Mouse (Mus musculus) cerebellum, adult (tissue): Measurements from ENCODE around the gene Hist1h3e.
"Not testable (repeated sequence)": the region's sequence is repeated elsewhere in the genome, so short reads cannot be mapped to it uniquely, and the experiment has no call there.

Experiments
- ATAC-seq: cut with Nextera tagmentation; 2 replicates; pipeline ENCODE4 v1.9.2; 2017; ENCODE audit warnings: mild to moderate bottlenecking, moderate library complexity, mixed read lengths; ENCODE audit not compliant: insufficient number of reproducible peaks, low FRiP score, low TSS enrichment

Gene Hist1h3e

DNA sequence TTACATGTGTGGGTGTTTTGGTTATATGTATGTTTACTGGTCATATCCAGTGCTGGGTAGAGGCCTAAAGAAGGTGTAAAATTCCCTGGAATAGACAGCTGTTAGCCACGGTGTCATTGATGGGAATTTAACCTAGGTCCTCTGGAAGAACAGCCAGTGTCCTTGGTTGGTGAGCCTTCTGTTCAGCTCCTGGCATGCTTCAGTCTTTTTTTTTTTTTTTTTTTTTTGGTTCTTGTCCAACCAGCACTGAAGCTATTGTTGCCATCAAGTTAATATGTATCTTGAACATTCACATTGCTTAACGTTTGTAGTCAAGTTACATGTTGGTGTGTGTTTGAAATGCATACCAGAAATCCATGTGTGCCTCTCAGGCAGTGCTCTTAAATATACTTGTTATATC lies 2.3 kb upstream of the Hist1h3e start:
- no peak for ATAC-seq

DNA sequence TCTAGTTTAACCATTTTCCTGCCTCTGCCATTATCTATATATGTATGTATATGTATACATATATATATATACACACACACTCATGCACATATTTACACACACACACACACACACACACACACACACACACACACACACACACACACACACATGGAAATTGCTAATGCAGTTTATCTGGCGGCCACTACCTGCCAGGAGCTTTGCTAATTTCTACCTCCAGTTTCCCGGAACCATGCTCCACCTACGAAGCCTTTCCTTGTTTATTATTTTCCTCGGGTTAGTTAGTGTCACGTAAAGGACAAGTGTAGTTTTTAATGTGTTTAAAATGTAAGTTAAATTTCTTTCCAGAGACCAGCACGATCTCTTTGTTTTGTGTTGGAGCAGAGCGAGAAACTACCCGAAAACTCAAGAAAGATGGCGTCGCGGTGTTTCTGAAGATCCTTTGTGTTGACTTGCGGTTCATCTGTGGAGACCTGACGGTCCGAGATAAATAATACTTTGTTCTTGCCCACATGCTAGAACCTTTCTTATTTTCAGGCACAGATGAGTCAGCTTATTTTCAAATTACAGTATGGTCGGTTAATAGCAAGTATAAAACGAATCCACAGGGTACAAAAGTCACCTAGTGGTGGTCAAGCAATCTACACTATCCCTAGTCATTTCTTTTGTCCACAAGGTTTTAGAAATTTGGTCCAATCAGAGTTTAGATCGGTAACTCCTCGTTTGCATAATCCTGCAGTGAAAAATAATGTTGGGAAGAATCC lies 712 bp upstream of the Hist1h3e start:
- ATAC-seq, result peak; percentile 71

DNA sequence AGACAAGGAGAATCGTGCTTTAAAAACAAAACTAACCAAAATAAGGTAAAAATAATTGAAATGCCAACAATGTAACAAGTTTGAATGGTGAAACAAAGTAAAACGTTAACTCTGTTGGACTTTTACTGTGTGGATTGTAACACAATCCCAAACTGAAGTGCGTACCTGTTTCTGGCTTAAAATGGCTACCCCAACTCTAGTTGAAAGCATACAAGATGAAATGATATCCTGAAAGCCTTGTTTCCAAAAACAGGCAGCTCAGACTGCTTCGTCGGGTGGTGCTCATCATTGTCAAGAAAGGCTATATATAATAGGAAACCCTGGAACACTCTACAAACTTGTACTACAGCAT lies 662 bp downstream of the Hist1h3e start:
- ATAC-seq, result not testable (repeated sequence)

DNA sequence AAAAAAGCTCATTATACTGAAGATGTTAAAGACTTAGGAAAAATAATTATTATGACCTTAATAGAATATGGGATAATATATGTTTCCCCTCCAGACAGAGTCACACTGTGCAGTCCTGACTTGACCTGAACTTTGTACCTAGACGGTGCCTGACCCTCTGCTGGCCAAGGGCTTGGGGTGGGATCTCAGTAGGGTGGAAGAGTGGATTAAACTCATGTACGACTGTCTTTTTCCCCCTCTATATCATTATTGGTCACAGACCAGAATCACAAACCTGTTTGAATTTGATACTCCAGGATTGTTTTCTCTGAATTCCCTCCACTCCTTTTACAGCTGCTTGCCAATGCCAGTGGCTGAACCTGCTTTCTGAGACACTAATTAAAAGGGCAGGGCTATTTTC lies 1.5 kb downstream of the Hist1h3e start:
- not testable (repeated sequence) for ATAC-seq

DNA sequence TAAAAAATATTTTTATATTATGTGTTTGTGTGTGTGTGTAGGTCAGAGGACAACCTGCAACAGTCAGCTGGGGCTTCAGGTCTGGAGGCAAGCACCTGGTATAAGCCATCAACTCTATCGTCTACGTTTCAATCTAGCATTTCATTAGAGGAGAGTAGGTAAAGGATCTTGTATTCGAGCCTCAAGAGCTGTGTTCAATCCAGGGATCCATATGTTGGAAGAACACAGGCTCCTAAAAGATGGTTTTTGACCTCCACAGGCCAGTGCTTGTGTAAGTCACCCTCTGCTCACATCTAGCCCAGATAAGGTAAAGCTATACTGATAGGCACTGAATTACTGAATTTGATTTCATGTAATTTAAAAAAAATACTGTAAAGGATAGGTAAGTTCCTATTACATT lies 5.3 kb downstream of the Hist1h3e start:
- no peak for ATAC-seq

DNA sequence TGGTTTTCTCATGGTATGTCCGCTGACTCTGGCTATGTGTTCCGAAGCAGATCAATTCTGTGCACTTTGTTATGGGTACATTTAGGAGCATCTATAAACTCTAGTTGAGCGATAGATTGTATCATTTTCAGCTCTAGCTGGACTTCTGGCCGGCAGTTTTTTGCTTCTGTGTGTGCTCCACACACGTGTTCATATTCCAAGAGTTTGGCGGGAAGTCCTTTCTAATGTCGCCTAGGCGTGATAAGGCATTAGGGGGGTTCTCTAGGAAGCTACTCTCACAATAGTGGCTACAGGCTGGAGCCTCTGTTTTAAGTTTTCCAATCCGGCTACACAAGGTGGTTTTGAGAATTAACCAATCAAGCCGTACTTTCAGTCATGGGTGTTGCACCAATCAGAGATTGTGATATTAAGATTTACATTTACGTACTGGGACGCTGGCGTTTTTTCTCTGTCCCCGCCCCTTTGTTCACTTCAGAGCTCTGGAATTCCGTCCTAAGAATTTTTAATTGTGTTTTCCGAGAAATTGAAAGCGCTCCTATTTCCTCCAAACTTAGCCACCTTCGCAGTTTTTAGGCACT lies 6.2 kb downstream of the Hist1h3e start:
- peak; percentile 86 for ATAC-seq

DNA sequence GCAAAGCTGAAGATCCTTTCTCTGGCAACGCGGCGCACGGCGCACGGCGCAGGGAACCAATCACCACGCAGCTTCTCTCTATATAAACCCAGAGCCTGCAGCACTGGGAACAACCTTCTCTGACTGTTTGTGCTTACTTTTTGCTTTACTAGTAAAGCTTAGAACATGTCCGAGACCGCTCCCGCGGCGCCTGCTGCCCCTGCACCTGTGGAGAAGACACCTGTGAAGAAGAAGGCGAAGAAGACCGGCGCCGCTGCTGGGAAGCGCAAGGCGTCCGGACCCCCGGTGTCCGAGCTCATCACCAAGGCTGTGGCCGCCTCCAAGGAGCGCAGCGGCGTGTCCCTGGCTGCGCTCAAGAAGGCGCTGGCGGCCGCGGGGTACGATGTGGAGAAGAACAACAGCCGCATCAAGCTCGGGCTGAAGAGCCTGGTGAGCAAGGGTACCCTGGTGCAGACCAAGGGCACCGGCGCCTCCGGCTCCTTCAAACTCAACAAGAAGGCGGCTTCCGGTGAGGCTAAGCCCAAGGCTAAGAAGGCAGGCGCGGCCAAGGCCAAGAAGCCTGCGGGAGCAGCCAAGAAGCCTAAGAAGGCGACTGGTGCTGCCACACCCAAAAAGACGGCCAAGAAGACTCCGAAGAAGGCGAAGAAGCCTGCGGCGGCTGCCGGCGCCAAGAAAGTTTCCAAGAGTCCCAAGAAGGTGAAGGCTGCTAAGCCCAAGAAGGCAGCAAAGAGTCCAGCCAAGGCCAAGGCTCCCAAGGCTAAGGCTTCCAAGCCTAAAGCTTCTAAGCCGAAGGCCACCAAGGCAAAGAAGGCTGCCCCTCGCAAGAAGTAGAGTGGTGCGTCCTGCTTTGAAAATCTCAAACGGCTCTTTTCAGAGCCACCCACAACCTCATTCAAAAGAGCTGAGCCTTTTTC lies 7.0 kb downstream of the Hist1h3e start:
- ATAC-seq, result peak; percentile 69; the same call in 1 of the 2 replicates

DNA sequence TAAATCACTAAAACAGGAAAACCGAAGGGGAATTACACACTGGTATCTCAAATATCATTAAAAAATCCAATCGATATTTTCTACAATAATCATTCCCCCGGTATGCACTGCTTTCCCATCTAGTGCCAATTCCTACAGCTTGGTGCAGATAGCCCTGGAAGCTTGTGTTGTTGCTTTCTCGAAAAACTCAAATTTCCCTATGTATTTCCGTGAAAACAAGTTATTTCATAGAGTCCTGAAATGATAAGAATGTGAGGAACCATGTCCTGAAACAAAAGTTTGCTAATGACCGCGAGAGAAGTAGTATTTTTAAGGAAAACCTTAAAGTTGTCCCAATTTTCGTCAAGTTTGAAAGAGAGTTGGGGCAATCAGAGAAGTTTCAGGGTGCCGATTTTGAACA lies 7.8 kb downstream of the Hist1h3e start:
- ATAC-seq, result no peak

DNA sequence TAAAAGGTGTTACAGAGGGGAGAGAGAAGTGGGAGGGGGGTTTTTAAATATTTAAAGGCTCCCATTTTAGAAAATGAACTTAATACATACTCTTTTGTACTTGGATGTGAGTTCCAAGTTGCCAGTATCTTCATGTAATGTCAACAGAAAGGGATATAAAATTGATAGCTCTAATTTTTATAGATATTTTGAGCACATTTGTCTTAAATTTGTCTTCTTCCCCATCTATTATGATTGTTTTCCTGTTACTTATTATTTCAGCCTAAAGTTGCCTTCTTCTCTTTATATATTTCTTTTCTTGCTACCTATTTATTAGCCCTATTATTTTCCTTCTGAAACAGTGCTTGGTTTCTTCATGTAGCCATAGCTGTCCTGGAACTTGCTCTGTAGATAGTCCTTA lies 9.2 kb downstream of the Hist1h3e start, which contains the start of gene Hist1h1d:
Gene Hist1h1d, plus strand, starts transcription at position 301 of the 400 bp plus-strand sequence.
- ATAC-seq, result no peak

DNA sequence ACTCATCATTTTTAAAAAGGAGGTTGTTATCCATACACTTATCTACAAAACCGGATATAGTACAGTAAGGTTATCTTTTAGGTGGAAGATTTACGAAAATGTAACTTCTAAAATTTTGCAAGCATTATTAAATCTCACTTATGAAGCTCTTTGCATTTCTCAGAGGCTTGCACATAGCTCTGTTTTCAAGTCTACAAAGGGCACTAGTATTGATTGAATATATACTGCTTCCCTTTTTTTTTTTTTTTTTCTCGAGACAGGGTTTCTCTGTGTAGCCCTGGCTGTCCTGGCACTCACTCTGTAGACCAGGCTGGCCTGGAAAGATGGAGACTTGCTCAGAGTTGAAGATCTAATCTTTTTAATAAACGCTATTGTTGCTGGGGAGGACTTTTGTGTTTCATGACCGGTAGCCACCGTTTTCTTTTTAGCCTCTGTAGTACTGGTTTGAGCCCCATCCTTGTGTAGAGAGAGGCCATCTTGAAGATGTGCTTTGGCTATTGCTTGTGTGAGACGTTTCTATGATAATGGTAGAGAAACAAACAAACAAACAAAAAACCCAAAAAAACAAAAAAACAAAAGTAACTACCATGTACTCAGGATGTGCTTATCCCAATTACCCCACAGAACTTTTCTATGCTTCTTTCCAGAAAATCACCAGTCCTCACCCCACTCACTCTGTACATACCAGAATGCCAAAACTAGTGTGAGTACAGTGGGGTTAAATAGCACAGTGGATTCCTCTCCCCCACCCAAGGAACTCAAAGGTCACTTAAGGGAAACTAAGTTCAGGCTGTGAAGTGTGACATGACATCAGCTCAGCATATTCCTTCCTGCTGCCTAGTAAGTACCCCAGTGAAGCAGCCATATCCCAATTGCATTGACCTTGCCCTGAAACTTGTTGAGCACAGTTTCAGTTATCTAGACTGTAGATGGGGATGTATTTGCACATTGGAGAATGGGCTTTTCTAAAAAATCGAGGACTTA lies 9.9 kb downstream of the Hist1h3e start:
- ATAC-seq, result no peak

DNA sequence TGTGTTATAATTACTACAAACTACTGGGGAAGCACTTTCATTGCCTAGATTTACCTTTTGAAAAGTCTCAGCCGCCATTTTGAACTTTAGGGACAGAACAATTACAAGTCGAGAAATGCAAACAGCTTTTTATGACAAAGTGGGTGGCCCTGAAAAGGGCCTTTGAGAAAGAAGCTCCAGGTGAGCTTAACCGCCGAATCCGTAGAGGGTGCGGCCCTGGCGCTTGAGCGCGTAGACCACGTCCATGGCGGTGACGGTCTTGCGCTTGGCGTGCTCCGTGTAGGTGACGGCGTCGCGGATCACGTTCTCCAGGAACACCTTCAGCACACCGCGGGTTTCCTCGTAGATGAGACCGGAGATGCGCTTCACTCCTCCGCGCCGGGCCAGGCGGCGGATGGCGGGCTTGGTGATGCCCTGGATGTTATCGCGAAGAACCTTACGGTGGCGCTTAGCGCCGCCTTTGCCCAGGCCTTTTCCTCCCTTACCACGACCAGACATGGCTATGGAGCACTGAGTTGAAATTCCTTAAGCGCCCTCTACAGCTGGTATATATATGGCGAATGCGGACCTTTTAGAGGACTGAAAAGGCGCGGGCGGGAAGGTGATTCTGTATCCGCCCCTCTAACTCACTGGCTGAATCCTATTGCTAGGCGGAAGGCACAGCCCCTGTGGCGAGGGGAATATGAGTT lies 10.9 kb downstream of the Hist1h3e start, which contains the start of gene Hist1h4f:
Gene Hist1h4f, minus strand, starts transcription at position 503 of the 689 bp plus-strand sequence.
- ATAC-seq, result peak; percentile 91

DNA sequence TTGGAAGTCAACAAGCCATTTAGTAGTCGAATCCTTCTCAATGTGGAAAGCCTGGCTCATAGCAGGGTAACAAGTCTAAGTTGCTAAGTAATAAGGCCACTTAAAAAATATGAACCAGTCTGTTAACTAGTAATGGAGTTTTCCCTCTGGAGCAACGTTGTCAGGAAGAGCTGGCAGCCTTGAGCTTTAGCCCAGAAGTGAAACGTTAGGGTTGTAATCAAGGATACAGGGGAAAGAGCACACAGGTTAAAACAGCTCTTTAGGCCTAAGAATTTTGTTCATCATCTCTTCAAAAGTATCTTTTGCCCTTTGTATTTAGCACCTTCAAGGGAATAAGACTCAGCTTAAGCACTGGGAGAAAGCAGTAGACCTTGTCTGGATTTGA lies 11.4 kb downstream of the Hist1h3e start:
- ATAC-seq, result no peak

DNA sequence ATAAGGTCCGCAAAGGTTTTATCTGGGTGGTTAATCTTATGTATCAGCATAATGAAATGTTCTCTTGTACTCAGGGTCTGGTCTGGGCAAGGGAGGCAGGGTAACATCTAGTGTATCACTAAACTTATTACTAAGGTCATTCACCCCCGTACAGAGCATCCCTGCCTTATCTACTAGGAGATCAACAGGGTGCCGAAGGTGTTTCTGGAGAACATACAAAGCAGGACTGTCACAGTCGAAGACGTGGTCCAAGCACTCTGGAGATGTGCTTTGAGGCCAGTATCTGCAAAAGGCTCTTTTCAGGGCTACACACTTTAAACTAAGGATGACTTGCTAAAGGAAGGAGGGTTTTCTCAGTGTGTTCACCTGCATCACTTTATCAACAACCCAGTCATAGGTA lies 15.5 kb downstream of the Hist1h3e start:
- ATAC-seq, result no peak

DNA sequence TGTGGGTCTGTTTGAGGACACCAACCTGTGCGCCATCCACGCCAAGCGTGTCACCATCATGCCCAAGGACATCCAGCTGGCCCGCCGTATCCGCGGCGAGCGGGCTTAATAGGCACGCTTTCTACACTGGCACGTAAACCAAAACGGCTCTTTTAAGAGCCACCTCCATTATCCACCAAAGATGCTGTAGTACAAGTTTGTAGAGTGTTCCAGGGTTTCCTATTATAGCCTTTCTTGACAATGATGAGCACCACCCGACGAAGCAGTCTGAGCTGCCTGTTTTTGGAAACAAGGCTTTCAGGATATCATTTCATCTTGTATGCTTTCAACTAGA lies 17.4 kb downstream of the Hist1h3e start:
- ATAC-seq, result 0 out of 2 replicates have a peak, but pooled peaks have one; percentile 40

DNA sequence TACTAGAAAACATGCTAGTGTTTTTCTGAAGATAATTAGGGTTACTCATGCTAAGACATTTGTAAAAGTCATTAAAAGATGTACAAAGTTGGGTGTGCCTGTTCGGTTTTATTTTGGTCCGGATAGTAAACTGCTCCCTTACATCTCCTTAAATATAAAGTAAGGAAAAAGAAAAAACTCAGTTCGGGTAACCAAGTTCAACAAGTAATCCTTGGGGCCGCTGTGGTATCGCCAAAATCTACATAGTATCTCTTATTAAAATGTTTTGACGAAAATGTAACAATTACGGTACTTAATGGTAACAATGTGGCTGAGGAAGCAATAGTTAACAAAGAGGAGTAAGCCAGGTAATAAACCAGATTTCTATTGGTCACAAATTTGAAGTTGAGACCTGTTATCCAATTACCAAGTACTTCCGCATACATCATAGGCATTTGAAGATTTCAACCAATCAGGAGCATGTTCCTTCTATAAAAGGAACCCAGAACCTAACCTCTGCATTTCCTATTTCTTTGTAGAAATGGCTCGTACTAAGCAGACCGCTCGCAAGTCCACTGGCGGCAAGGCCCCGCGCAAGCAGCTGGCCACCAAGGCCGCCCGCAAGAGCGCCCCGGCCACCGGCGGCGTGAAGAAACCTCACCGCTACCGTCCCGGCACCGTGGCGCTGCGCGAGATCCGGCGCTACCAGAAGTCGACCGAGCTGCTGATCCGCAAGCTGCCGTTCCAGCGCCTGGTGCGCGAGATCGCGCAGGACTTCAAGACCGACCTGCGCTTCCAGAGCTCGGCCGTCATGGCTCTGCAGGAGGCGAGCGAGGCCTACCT lies 18.0 kb downstream of the Hist1h3e start, which contains the start of gene Hist1h3f:
Gene Hist1h3f, plus strand, starts transcription at position 88 of the 822 bp plus-strand sequence.
- ATAC-seq, result peak; percentile 99

DNA sequence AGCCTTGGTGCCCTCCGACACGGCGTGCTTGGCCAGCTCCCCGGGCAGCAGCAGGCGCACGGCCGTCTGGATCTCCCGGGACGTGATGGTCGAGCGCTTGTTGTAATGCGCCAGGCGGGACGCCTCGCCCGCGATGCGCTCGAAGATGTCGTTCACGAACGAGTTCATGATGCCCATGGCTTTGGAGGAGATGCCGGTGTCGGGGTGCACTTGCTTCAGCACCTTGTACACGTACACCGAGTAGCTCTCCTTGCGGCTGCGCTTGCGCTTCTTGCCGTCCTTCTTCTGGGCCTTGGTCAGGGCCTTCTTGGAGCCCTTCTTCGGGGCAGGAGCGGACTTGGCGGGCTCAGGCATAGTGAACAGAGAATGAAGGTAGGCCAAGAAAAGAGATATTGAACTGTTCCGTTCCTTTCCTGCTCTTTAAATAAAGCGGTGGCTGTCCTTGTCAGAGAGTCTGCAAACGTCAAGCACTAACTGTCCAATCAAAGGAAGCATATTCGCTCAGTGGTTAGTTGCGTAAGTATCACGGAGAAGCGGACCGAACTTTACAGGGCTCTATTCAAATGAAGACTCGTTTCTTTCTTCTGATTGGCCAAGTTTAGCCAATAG lies 19.1 kb downstream of the Hist1h3e start, which contains the start of gene Hist1h2bh:
Gene Hist1h2bh, minus strand, starts transcription at position 394 of the 609 bp plus-strand sequence.
- peak; percentile 93 for ATAC-seq

DNA sequence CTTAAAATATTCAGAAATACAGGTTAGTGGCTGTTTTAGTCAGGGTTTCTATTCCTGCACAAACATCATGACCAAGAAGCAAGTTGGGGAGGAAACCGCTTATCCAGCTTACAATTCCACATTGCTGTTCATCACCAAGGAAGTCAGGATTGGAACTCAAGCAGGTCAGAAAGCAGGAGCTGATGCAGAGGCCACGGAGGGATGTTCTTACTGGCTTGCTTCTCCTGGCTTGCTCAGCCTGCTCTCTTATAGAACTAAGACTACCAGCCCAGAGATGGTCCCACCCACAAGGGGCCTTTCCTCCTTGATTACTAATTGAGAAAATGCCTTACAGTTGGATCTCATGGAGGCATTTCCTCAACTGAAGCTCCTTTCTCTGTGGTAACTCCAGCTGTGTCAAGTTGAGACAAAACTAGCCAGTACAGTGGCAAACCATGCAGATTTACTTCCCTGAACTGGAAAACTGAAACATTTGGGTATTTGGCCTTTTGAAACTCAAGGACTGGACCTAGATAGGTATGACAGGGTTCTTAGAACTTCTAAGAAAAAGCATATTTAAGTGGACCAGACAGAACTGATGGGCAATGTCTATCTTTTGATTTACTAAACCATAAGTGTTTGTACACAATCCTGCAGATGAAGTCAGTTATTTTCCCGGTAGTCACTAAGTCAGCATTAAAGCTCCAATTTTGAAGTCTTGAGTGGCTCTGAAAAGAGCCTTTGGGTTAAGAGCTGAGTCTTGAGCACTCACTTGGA lies 19.8 kb downstream of the Hist1h3e start:
- ATAC-seq, result not testable (repeated sequence)
